Mouse (Mus musculus): ENCODE results near the gene Rnf26. TPM values are rescaled to one million over a fixed set of nuclear protein-coding genes. Genes with fewer than 3 reads are reported as not detected.

The Rnf26 gene
- polyA plus RNA-seq, 1 experiment from 2014 or later = 61.1 TPM

GRCm38 (mm10) chr9:44135731-44136411, 22.6 kb upstream of the Rnf26 start:
- Histone ChIP-seq H3K27me3 (replicated peaks; ENCODE audit: control insufficient read depth, insufficient read depth, low read length) (peaks cover 63% of the 10 kb centered on the region), H3K4me1 (replicated peaks; ENCODE audit: control insufficient read depth, insufficient read depth, low read length) (peaks cover 13% of the 10 kb centered on the region), H3K9me3 (ENCODE audit: control insufficient read depth, low read length) (no peaks in the 10 kb centered on the region), H3K27ac (ENCODE audit: low read depth, low read length) (no peak overlapping the region), H3K4me3 (ENCODE audit: low read depth, low read length) (peak overlapping the region; percentile 61), H3K36me3 (ENCODE audit: control insufficient read depth, insufficient read depth, low read length) (0 out of 2 replicates have a peak, but pooled peaks cover 8% of the 10 kb centered on the region), H3K9ac (ENCODE audit: low read depth, low read length) (no peak overlapping the region), H3K4me2 (peak overlapping the region; percentile 77)
- WGBS = 58% methylated on average over 7 of the region's 7 CpGs
- ATAC-seq (replicated peaks; ENCODE audit: low FRiP score) (no peak), DNase-seq (ENCODE audit: low spot score) (no peak)

- Histone ChIP-seq H3K36me3 (ENCODE audit: control insufficient read depth, insufficient read depth, low read length) (0 out of 2 replicates have a peak, but pooled peaks cover 2% of the 10 kb centered on the region), H3K4me2 (peak overlapping the region; percentile 77), H3K27me3 (replicated peaks; ENCODE audit: control insufficient read depth, insufficient read depth, low read length) (peaks cover 71% of the 10 kb centered on the region), H3K9me3 (ENCODE audit: control insufficient read depth, low read length) (no peaks in the 10 kb centered on the region), H3K9ac (ENCODE audit: low read depth, low read length) (peak overlapping the region; percentile 53), H3K4me3 (ENCODE audit: low read depth, low read length) (peak overlapping the region; percentile 61), H3K27ac (ENCODE audit: low read depth, low read length) (no peak overlapping the region), H3K4me1 (replicated peaks; ENCODE audit: control insufficient read depth, insufficient read depth, low read length) (peaks cover 21% of the 10 kb centered on the region)
- DNase-seq (ENCODE audit: low spot score) = no peak
- no peak for ATAC-seq (replicated peaks; ENCODE audit: low FRiP score)
- WGBS = 5% methylated on average over 47 of the region's 49 CpGs
Observed at GRCm38 (mm10) chr9:44134851-44135730, 21.8 kb upstream of the Rnf26 start.

- peak within 1 kb of the TSS; percentile 77 for H3K4me2 ChIP-seq
- peak within 1 kb of the TSS; percentile 53 for H3K9ac ChIP-seq (ENCODE audit: low read depth, low read length)
- H3K36me3 ChIP-seq (ENCODE audit: control insufficient read depth, insufficient read depth, low read length) = 0 out of 2 replicates have a peak, but pooled peaks cover 2% of the 10 kb centered on the region
- peaks cover 79% of the 10 kb centered on the region for H3K27me3 ChIP-seq (replicated peaks; ENCODE audit: control insufficient read depth, insufficient read depth, low read length)
- DNase-seq (ENCODE audit: low spot score) (peak; percentile 58), ATAC-seq (replicated peaks; ENCODE audit: low FRiP score) (0 out of 2 replicates have a peak, but pooled peaks have one; percentile 28)
- no peaks in the 10 kb centered on the region for H3K9me3 ChIP-seq (ENCODE audit: control insufficient read depth, low read length)
- 2% methylated on average over 55 of the region's 55 CpGs for WGBS
- H3K4me1 ChIP-seq (replicated peaks; ENCODE audit: control insufficient read depth, insufficient read depth, low read length) = peaks cover 28% of the 10 kb centered on the region
- H3K27ac ChIP-seq (ENCODE audit: low read depth, low read length) = no peak within 1 kb of the TSS
- H3K4me3 ChIP-seq (ENCODE audit: low read depth, low read length) = peak within 1 kb of the TSS; percentile 61
Observed at GRCm38 (mm10) chr9:44134101-44134850, 21.0 kb upstream of the Rnf26 start, which contains the start of gene Mcam. Gene Mcam (plus strand): TSS chr9:44134469.

- Histone ChIP-seq H3K27ac (ENCODE audit: low read depth, low read length) (no peak overlapping the region), H3K9ac (ENCODE audit: low read depth, low read length) (no peak overlapping the region), H3K27me3 (replicated peaks; ENCODE audit: control insufficient read depth, insufficient read depth, low read length) (peaks cover 86% of the 10 kb centered on the region), H3K36me3 (ENCODE audit: control insufficient read depth, insufficient read depth, low read length) (no peaks in the 10 kb centered on the region), H3K4me2 (peak overlapping the region; percentile 23; the same call in 1 of the 2 replicates), H3K9me3 (ENCODE audit: control insufficient read depth, low read length) (no peaks in the 10 kb centered on the region), H3K4me3 (ENCODE audit: low read depth, low read length) (peak overlapping the region; percentile 61), H3K4me1 (replicated peaks; ENCODE audit: control insufficient read depth, insufficient read depth, low read length) (peaks cover 29% of the 10 kb centered on the region)
- DNase-seq (ENCODE audit: low spot score) (no peak), ATAC-seq (replicated peaks; ENCODE audit: low FRiP score) (no peak)
- 28% methylated on average over 2 of the region's 2 CpGs for WGBS
Observed at GRCm38 (mm10) chr9:44133287-44133686, 20.0 kb upstream of the Rnf26 start.

GRCm38 (mm10) chr9:44132200-44132599, 18.9 kb upstream of the Rnf26 start:
- Histone ChIP-seq H3K4me3 (ENCODE audit: low read depth, low read length) (no peak overlapping the region), H3K9me3 (ENCODE audit: control insufficient read depth, low read length) (no peaks in the 10 kb centered on the region), H3K27ac (ENCODE audit: low read depth, low read length) (no peak overlapping the region), H3K4me2 (no peak overlapping the region), H3K9ac (ENCODE audit: low read depth, low read length) (no peak overlapping the region), H3K27me3 (replicated peaks; ENCODE audit: control insufficient read depth, insufficient read depth, low read length) (peaks cover 84% of the 10 kb centered on the region), H3K36me3 (ENCODE audit: control insufficient read depth, insufficient read depth, low read length) (no peaks in the 10 kb centered on the region), H3K4me1 (replicated peaks; ENCODE audit: control insufficient read depth, insufficient read depth, low read length) (peaks cover 29% of the 10 kb centered on the region)
- ATAC-seq (replicated peaks; ENCODE audit: low FRiP score) (no peak), DNase-seq (ENCODE audit: low spot score) (no peak)
- 52% methylated on average over 5 of the region's 5 CpGs for WGBS

- WGBS = 34% methylated on average over 7 of the region's 7 CpGs
- Histone ChIP-seq H3K4me1 (replicated peaks; ENCODE audit: control insufficient read depth, insufficient read depth, low read length) (peaks cover 29% of the 10 kb centered on the region), H3K4me2 (no peak overlapping the region), H3K4me3 (ENCODE audit: low read depth, low read length) (peak overlapping the region; percentile 7; the same call in 1 of the 2 replicates), H3K36me3 (ENCODE audit: control insufficient read depth, insufficient read depth, low read length) (no peaks in the 10 kb centered on the region), H3K9me3 (ENCODE audit: control insufficient read depth, low read length) (no peaks in the 10 kb centered on the region), H3K27ac (ENCODE audit: low read depth, low read length) (peak overlapping the region; percentile 1; the same call in 1 of the 2 replicates), H3K9ac (ENCODE audit: low read depth, low read length) (no peak overlapping the region), H3K27me3 (replicated peaks; ENCODE audit: control insufficient read depth, insufficient read depth, low read length) (peaks cover 75% of the 10 kb centered on the region)
- no peak for DNase-seq (ENCODE audit: low spot score)
- ATAC-seq (replicated peaks; ENCODE audit: low FRiP score) = no peak
Observed at GRCm38 (mm10) chr9:44131276-44131590, 17.9 kb upstream of the Rnf26 start.

GRCm38 (mm10) chr9:44130581-44131275, 17.4 kb upstream of the Rnf26 start:
- WGBS = 18% methylated on average over 19 of the region's 19 CpGs
- Histone ChIP-seq H3K4me2 (peak overlapping the region; percentile 69), H3K4me1 (replicated peaks; ENCODE audit: control insufficient read depth, insufficient read depth, low read length) (peaks cover 29% of the 10 kb centered on the region), H3K27ac (ENCODE audit: low read depth, low read length) (peak overlapping the region; percentile 59), H3K36me3 (ENCODE audit: control insufficient read depth, insufficient read depth, low read length) (no peaks in the 10 kb centered on the region), H3K27me3 (replicated peaks; ENCODE audit: control insufficient read depth, insufficient read depth, low read length) (peaks cover 71% of the 10 kb centered on the region), H3K9me3 (ENCODE audit: control insufficient read depth, low read length) (no peaks in the 10 kb centered on the region), H3K4me3 (ENCODE audit: low read depth, low read length) (peak overlapping the region; percentile 41), H3K9ac (ENCODE audit: low read depth, low read length) (peak overlapping the region; percentile 30; the same call in 1 of the 2 replicates)
- ATAC-seq (replicated peaks; ENCODE audit: low FRiP score) (no peak; the same call in 1 of the 2 replicates), DNase-seq (ENCODE audit: low spot score) (no peak)

- Histone ChIP-seq H3K27me3 (replicated peaks; ENCODE audit: control insufficient read depth, insufficient read depth, low read length) (peaks cover 64% of the 10 kb centered on the region), H3K27ac (ENCODE audit: low read depth, low read length) (peak overlapping the region; percentile 59), H3K4me2 (peak overlapping the region; percentile 69), H3K4me3 (ENCODE audit: low read depth, low read length) (peak overlapping the region; percentile 41), H3K4me1 (replicated peaks; ENCODE audit: control insufficient read depth, insufficient read depth, low read length) (peaks cover 29% of the 10 kb centered on the region), H3K9ac (ENCODE audit: low read depth, low read length) (peak overlapping the region; percentile 40), H3K36me3 (ENCODE audit: control insufficient read depth, insufficient read depth, low read length) (no peaks in the 10 kb centered on the region), H3K9me3 (ENCODE audit: control insufficient read depth, low read length) (no peaks in the 10 kb centered on the region)
- DNase-seq (ENCODE audit: low spot score) (peak; percentile 69), ATAC-seq (replicated peaks; ENCODE audit: low FRiP score) (peak; percentile 32; the same call in 1 of the 2 replicates)
- WGBS = under 1% methylated on average over 27 of the region's 27 CpGs
Observed at GRCm38 (mm10) chr9:44130034-44130433, 16.7 kb upstream of the Rnf26 start.

Measured in liver, embryonic 11.5 days (tissue).